Mouse (Mus musculus): ENCODE measurements around the gene Lrba.

DNA sequence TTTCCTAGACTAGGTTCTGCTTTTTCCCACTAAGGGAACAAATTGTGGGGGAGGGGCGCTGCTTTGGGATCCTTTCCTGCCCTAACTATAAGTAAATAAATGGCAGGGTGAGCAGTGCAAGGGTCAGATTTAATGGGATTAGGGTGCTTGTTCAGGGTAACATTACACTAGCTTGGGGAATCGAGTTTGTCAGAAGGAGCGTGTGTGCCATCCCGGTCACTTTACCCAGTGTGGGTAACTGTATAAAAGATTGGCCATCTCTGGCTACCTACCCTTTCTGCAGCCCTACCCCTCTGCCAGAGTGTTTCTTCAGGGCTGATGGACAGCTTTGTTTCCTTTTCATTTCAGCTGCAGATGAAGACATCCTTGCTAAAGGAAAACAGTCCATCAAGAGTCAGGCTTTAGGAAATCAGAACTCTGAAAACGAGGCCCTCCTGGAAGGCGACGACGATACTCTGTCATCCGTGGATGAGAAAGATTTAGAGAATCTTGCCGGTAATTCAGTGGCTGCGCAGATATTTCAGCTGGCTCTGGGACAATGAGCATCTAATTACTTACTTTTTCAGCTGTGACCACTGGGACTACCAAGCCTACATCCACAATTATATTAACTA lies 315.2 kb downstream of the Lrba start:
- TF ChIP-seq CTCF (IDR thresholded peaks at IDR 0.05) (no peak), EP300 (IDR thresholded peaks at IDR 0.05) (no peak)
